Mouse (Mus musculus) cerebellum, adult 2 months (tissue): ENCODE data around the gene Fbxw7.

Source experiments
- CTCF ChIP-seq: fragments of 200-500 bp; IDR thresholded peaks from 2 replicates; pipeline ENCODE4 v1.5.1; 2011; ENCODE audit warnings: low read depth, mild to moderate bottlenecking, control low read depth, low read length, moderate library complexity, borderline replicate concordance; ENCODE audit not compliant: insufficient read depth
- POLR2A ChIP-seq: fragments of 200-500 bp; IDR thresholded peaks from 2 replicates; pipeline ENCODE4 v1.6.1; 2011; ENCODE audit warnings: low read length, control low read depth, borderline replicate concordance; ENCODE audit not compliant: insufficient read depth

GRCm38 (mm10) chr3:84825990-84826389 lies 10.9 kb downstream of the Fbxw7 start:
- no peak for TF ChIP-seq CTCF
- TF ChIP-seq POLR2A = no peak
